Mouse (Mus musculus) forebrain, embryonic 16.5 days (tissue): Measurements from ENCODE around the gene Naa16. TPM values are rescaled to one million over a fixed set of nuclear protein-coding genes. Genes with fewer than 3 reads are reported as not detected.

ENCODE experiments used
- ATAC-seq: fragments of 200-750 bp; cut with Nextera tagmentation; 2 replicates; pipeline ENCODE4 v1.8.0; 2017; ENCODE audit warnings: mild to moderate bottlenecking, moderate library complexity
- H3K27ac ChIP-seq: fragments of 300-500 bp; sonication (generic); 2 replicates; pipeline ENCODE4 v1.5.1; 2014; ENCODE audit warnings: low read length, control low read depth
- H3K27me3 ChIP-seq: fragments of 300-500 bp; sonication (generic); replicated peaks from 2 replicates; pipeline ENCODE4 v1.6.1; 2014; ENCODE audit warnings: low read length; ENCODE audit not compliant: control insufficient read depth, insufficient read depth
- H3K36me3 ChIP-seq: fragments of 300-500 bp; sonication (generic); 2 replicates; pipeline ENCODE4 v1.6.1; 2014; ENCODE audit not compliant: control insufficient read depth, insufficient read depth
- H3K4me1 ChIP-seq: fragments of 300-500 bp; sonication (generic); replicated peaks from 2 replicates; pipeline ENCODE4 v1.6.1; 2014; ENCODE audit warnings: low read length; ENCODE audit not compliant: control insufficient read depth, insufficient read depth
- H3K4me2 ChIP-seq: fragments of 300-500 bp; sonication (generic); 2 replicates; pipeline ENCODE4 v1.6.1; 2014; ENCODE audit warnings: mild to moderate bottlenecking, low read length, control low read depth
- H3K4me3 ChIP-seq: fragments of 300-500 bp; sonication (generic); replicated peaks from 2 replicates; pipeline ENCODE4 v1.5.1; 2014; ENCODE audit warnings: mild to moderate bottlenecking, low read length, control low read depth
- H3K9ac ChIP-seq: fragments of 300-500 bp; sonication (generic); replicated peaks from 2 replicates; pipeline ENCODE4 v1.6.1; 2014; ENCODE audit warnings: low read depth, low read length, control low read depth
- H3K9me3 ChIP-seq: fragments of 300-500 bp; sonication (generic); 2 replicates; pipeline ENCODE4 v1.6.1; 2016; ENCODE audit warnings: low read length; ENCODE audit not compliant: control insufficient read depth
- WGBS: fragments of 180-500 bp; shearing (Covaris S2); extraction: QIAGEN DNeasy Blood & Tissue Kit; methylation state at CpG from one replicate; pipeline ENCODE4 v1.1.7; 2014; 5-methylcytosine and 5-hydroxymethylcytosine counted together
- polyA plus RNA-seq: library from polyadenylated mRNA; unstranded; fragments of >200 nt; fragmentation: Nextera tagmentation; extraction: Ambion mirVana; gene quantifications from 2 replicates; pipeline ENCODE4 v1.2.1, GENCODE M21; 2015

Naa16 gene
- polyA plus RNA-seq, 1 experiment from 2014 or later: 28.6 TPM

DNA sequence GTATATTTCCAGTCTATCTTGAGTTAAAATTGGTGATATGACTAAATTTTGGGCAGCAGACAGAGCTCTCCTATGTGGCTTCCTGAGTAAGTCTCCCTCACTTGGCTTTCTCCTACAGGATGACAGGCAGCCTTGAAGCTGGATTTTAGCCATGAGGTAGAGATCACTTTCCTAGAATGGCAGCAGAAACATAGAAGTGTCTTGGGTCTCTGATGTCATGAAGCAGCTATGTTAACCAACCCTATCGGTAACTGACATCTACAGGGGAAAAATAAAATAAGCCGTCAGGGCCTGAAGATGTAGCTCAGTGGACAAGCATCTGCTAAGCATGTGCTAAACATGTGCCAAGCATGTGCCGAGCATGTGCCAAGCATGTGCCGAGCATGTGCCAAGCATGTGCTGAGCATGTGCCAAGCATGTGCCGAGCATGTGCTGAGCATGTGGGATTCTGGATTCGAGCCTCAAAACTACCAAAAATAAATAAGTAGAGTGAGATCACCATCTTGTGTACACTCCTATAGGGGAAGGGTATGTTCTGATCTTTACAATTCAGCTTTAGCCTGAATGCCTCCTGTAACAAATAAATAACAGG, 85.6 kb downstream of the Naa16 start:
- Histone ChIP-seq H3K9me3 (no peaks in the 10 kb centered on the region), H3K4me1 (peaks cover 15% of the 10 kb centered on the region), H3K9ac (no peak overlapping the region), H3K27me3 (0 out of 2 replicates have a peak, but pooled peaks cover 2% of the 10 kb centered on the region), H3K4me2 (no peak overlapping the region), H3K36me3 (no peaks in the 10 kb centered on the region), H3K27ac (no peak overlapping the region), H3K4me3 (no peak overlapping the region)
- 86% methylated on average over 6 of the region's 6 CpGs for WGBS
- no peak for ATAC-seq

DNA sequence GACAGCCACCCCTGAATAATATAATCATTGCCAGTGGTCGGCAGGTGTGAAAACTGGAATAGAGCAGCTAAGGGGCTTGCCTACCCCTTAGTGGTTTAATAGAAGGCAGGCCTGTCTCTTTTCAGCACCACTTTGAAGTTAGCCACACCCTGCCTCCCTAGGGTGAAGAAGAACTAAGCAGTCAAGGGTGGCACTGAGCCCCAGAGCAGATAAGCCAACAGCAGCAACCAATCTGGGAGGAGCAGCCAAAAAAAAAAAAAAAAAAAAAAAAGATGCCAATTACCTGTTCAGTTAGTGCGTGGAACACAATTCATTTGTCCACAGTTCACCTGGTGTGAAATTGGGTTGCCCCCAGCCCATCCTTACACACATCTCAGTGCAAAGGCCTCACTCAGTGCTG, 87.4 kb downstream of the Naa16 start:
- no peak overlapping the region for H3K9ac ChIP-seq
- H3K27ac ChIP-seq: no peak overlapping the region
- H3K27me3 ChIP-seq: 0 out of 2 replicates have a peak, but pooled peaks cover 2% of the 10 kb centered on the region
- no peak overlapping the region for H3K4me2 ChIP-seq
- no peaks in the 10 kb centered on the region for H3K36me3 ChIP-seq
- 92% methylated on average over 2 of the region's 2 CpGs for WGBS
- no peak overlapping the region for H3K4me3 ChIP-seq
- H3K4me1 ChIP-seq: peaks cover 11% of the 10 kb centered on the region
- no peaks in the 10 kb centered on the region for H3K9me3 ChIP-seq
- ATAC-seq: no peak

DNA sequence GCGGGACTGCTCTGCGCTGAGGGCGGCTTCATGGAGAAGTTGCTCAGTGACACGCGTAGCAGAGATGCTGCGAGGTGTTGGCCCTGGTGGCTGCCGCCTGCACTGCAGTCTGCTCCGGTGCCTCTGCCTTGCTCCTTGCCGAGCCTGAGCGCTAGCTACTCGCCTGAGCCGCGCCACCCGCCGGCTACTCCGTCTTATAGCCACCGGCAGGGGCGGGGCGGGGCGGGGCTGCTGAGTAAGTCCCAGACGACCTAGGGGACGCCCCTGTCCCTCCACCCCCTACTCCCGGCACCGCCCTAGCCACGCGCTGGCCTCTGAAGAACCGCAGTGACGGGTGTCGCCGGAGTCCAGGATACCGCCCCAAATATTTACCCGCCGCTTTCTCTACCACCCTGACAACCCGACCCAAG, 89.1 kb downstream of the Naa16 start, which contains the start of gene Rgcc:
Rgcc (minus strand) TSS at position 180 of the 410 bp plus-strand sequence.
- under 1% methylated on average over 34 of the region's 34 CpGs for WGBS
- H3K4me1 ChIP-seq: peaks cover 14% of the 10 kb centered on the region
- H3K4me2 ChIP-seq: peak within 1 kb of the TSS; percentile 100
- no peak within 1 kb of the TSS; the same call in 1 of the 2 replicates for H3K27ac ChIP-seq
- peak within 1 kb of the TSS; percentile 68 for H3K4me3 ChIP-seq
- H3K27me3 ChIP-seq: 0 out of 2 replicates have a peak, but pooled peaks cover 2% of the 10 kb centered on the region
- H3K36me3 ChIP-seq: no peaks in the 10 kb centered on the region
- ATAC-seq: peak; percentile 98
- no peaks in the 10 kb centered on the region for H3K9me3 ChIP-seq
- peak within 1 kb of the TSS; percentile 53 for H3K9ac ChIP-seq

DNA sequence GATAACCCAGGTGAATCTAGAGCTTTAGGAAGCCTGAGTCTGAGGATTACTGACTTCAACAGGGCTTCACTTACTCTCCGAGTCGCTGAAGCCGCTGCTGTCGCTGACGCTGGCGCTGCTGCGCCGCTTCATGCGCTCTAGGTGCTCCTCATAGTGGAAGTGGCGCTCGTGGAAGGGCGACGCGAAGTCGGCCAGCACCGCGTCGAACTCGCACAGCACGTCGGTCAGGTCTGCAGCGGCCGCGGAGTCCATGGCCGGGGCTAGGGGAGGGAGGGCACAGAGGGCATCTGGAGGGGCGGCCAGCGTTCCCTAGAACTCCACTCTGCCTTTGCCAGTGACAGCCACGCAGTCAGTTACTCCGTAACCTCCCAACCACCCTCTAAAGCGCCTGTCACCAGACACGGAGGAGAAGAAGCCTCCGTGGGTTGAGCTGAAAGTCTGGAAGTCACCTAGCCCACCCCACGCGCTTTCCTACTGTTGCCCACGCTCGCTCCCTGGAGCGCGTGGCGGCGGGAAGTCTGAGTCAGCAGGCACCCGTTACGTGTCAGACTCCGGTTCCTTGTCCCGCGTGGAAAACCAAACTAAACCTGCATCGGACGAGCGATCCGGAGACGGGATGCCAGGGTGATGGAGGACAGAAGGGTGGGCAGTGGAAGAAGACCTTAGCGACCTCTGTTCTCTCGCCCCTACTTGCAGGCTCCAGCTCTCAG, 89.8 kb downstream of the Naa16 start:
- under 1% methylated on average over 52 of the region's 52 CpGs for WGBS

DNA sequence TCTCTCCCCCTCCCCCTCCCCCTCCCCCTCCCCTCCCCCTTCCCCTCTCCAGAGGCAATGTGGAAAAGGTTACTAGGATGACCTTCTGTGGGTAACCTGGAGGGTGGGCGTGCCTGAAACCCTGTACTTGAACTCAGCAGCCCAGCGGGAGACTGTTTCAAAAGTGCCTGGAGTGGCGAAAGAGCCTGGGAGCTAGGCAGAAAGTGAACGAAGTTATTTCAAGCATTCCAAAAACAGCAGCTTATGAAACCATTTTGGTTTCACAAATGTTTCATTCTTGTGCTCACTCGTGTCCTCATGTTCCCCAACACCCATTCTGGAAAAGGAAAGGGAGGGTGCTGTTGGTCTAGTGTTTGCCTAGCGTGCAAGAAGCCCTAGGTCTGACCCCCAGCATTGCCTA, 90.8 kb downstream of the Naa16 start:
- H3K9me3 ChIP-seq: no peaks in the 10 kb centered on the region
- peak overlapping the region; percentile 18 for H3K9ac ChIP-seq
- H3K4me1 ChIP-seq: peaks cover 20% of the 10 kb centered on the region
- WGBS: 19% methylated on average over 6 of the region's 6 CpGs
- H3K27me3 ChIP-seq: 0 out of 2 replicates have a peak, but pooled peaks cover 2% of the 10 kb centered on the region
- H3K27ac ChIP-seq: no peak overlapping the region
- no peak for ATAC-seq
- H3K4me3 ChIP-seq: peak overlapping the region; percentile 68
- H3K36me3 ChIP-seq: no peaks in the 10 kb centered on the region
- peak overlapping the region; percentile 100 for H3K4me2 ChIP-seq

More for the DNA sequence above, 89.8 kb downstream of the Naa16 start:
- H3K4me3 ChIP-seq: peak overlapping the region; percentile 68
- peak overlapping the region; percentile 53 for H3K9ac ChIP-seq
- H3K4me2 ChIP-seq: peak overlapping the region; percentile 100
- H3K36me3 ChIP-seq: no peaks in the 10 kb centered on the region
- H3K27me3 ChIP-seq: 0 out of 2 replicates have a peak, but pooled peaks cover 2% of the 10 kb centered on the region
- H3K9me3 ChIP-seq: no peaks in the 10 kb centered on the region
- ATAC-seq: peak; percentile 39
- H3K4me1 ChIP-seq: peaks cover 18% of the 10 kb centered on the region
- no peak overlapping the region; the same call in 1 of the 2 replicates for H3K27ac ChIP-seq

DNA sequence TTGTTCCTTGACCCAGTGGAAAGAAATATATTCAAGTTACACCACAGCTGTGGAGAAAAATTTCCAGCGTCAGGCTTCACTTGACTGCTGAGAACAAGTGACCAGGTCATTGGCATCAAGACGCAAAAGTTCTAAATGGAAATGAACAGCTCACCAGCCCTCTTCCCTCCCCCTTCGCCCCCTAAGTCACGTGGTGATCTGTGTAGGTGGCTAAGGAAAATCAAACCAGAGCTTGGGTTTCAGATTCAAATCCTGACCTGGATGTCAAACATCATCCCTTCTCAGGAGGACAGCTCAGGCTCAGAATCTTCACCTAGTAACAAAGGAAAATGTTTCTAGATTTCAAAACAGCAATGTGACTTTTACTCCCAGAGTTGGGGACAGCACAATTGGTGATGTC, 91.3 kb downstream of the Naa16 start:
- H3K4me3 ChIP-seq: peak overlapping the region; percentile 2; the same call in 1 of the 2 replicates
- no peaks in the 10 kb centered on the region for H3K36me3 ChIP-seq
- no peak overlapping the region for H3K27ac ChIP-seq
- peaks cover 20% of the 10 kb centered on the region for H3K4me1 ChIP-seq
- H3K27me3 ChIP-seq: 0 out of 2 replicates have a peak, but pooled peaks cover 2% of the 10 kb centered on the region
- no peak overlapping the region for H3K9ac ChIP-seq
- WGBS: 42% methylated on average over 4 of the region's 4 CpGs
- ATAC-seq: no peak
- H3K9me3 ChIP-seq: no peaks in the 10 kb centered on the region
- peak overlapping the region; percentile 27 for H3K4me2 ChIP-seq

DNA sequence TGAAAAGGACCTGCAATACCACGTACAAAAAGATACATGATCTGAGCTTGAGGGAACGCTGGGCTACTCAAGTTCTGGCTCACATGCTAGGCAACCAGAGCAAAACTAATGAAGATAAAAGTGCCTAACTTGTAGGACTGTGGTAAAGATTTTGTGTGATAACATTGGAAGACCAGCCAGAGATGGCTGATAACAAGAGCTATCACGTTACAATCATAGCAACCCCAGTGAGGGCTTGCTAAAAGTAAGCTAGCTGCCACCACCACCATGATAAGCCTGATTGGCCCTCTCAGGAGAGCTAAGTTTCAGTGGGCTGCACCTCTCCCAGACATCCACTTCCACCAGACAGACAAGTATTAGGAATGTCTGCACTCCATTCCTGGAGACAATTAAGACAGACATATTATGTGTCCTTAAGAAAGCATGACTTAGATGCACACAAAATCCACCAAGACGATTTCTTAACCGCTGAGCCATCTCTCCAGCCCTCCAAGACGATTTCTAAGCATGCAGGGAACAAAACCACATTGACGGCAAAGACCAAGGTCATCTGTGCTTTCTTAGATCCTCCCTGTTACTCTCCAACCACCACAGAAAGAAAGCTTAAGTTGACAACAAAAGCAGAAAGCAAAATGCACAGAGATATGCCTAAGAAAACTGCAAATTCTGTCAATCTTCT, 92.1 kb downstream of the Naa16 start:
- WGBS: 52% methylated on average over 7 of the region's 7 CpGs
- H3K27me3 ChIP-seq: 0 out of 2 replicates have a peak, but pooled peaks cover 2% of the 10 kb centered on the region
- H3K9ac ChIP-seq: no peak overlapping the region
- peak overlapping the region; percentile 0; the same call in 1 of the 2 replicates for H3K4me3 ChIP-seq
- H3K9me3 ChIP-seq: no peaks in the 10 kb centered on the region
- no peaks in the 10 kb centered on the region for H3K36me3 ChIP-seq
- H3K4me1 ChIP-seq: peaks cover 22% of the 10 kb centered on the region
- peak overlapping the region; percentile 12 for H3K4me2 ChIP-seq
- ATAC-seq: no peak
- H3K27ac ChIP-seq: no peak overlapping the region

DNA sequence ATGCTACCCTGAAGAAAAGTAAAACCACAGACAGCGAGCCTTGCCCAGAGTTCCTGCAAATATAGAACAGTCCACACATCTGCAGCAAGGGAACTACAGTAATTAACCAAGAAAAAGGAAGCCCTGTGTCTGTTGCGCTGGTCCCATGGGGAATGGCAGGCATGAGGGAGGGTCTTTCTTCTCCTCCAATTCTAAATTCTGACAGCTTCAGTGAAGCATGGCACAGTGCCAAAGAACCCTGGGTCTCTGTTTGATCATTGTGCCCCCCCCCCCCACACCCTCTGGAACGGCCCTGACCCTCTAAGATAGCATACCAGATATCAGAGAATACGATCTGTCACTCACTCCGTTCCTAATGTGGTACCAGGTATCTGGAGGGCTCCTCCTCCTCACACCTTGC, 93.7 kb downstream of the Naa16 start:
- H3K9me3 ChIP-seq: no peaks in the 10 kb centered on the region
- no peak overlapping the region for H3K4me3 ChIP-seq
- ATAC-seq: no peak
- peak overlapping the region; percentile 8 for H3K4me2 ChIP-seq
- no peaks in the 10 kb centered on the region for H3K36me3 ChIP-seq
- 10% methylated on average over 5 of the region's 5 CpGs for WGBS
- H3K4me1 ChIP-seq: peaks cover 33% of the 10 kb centered on the region
- H3K27me3 ChIP-seq: no peaks in the 10 kb centered on the region
- no peak overlapping the region for H3K27ac ChIP-seq
- H3K9ac ChIP-seq: no peak overlapping the region

DNA sequence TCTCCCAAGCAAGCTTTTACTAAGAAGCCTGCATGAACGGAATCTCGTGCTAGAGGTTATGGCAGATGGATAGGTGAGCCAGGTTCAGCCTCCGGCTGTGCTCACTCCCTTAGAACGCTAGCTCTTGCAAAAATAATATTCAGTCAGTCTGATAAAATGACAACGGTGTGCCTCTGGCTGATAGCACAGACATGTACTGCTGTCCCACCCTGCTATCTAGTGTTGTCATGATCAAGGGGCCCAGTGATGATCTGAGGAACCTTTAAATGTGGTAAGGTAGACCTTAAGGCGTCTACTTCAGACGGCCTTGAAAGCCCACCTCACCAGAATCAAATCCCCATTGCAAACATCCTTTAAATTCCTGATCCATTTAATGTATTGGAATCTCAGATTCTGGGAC, 94.4 kb downstream of the Naa16 start:
- Histone ChIP-seq H3K9ac (no peak overlapping the region), H3K4me1 (peaks cover 31% of the 10 kb centered on the region), H3K27ac (no peak overlapping the region), H3K4me2 (0 out of 2 replicates have a peak overlapping the region, but pooled peaks have one; percentile 14), H3K36me3 (no peaks in the 10 kb centered on the region), H3K27me3 (no peaks in the 10 kb centered on the region), H3K4me3 (no peak overlapping the region), H3K9me3 (no peaks in the 10 kb centered on the region)
- WGBS: 74% methylated on average over 7 of the region's 7 CpGs
- ATAC-seq: no peak
